In genomic region chr12:31949193-31949741, GRCm38 (mm10) we compare ENCODE assay signal across 8 mouse cellular contexts. TPM values are rescaled to one million over a fixed set of nuclear protein-coding genes. Genes with fewer than 3 reads are reported as not detected.
DNase-seq lines count a peak whose midpoint lies in the region; ATAC-seq lines count a peak whose summit lies in the region.

No protein-coding gene starts in this region.

- ATAC-seq in inflammation-experienced regulatory T-cells, adult 6 months = peak; percentile 4
- ATAC-seq in megakaryocyte-erythroid progenitor cell, adult 5-6 weeks (replicated peaks; ENCODE audit: low FRiP score, low TSS enrichment, poor library complexity, severe bottlenecking) = peak; percentile 49

- peak; percentile 93 to 97 for DNase-seq in adrenal gland, adult (ENCODE audit: inconsistent age in 2 of 2, low spot score in 1 of 2)
- peak; percentile 97 for DNase-seq in embryo, embryonic 10.5 days (ENCODE audit: low spot score)
- DNase-seq in gastrocnemius, postnatal 14 days = peak; percentile 96
- peak; percentile 87 to 97 for DNase-seq in left cerebral cortex, postnatal 10 days (ENCODE audit: extremely low spot score in 1 of 2, low spot score in 2 of 2)
- DNase-seq in right cerebral cortex, postnatal 25 days = peak; percentile 90
- peak; percentile 90 to 96 for DNase-seq in urinary bladder, postnatal 4 days (ENCODE audit: low spot score in 2 of 2)

- intact Hi-C loops in gastrocnemius, postnatal 14 days (cut with DNase I; ENCODE audit: low total_unique reads) = no loop called here
- intact Hi-C loops in left cerebral cortex, postnatal 10 days (cut with DNase I) = no loop called here

RNA-seq across cellular contexts. Expression of gene Hbp1, which starts 1.1 kb away (rescaled TPM):
- 10 to 100 TPM; 53.1 to 61.6 TPM for total RNA-seq in gastrocnemius, postnatal 14 days (2021)
- 100 to 1,000 TPM in 2 of 3 experiments, 10 to 100 TPM in 1; 90.3 to 147 (median 141) TPM for polyA plus RNA-seq in inflammation-experienced regulatory T-cells, adult 6 months (2017; shearing (Covaris generic))
- 10 to 100 TPM; 18.1 to 20.4 TPM for total RNA-seq in left cerebral cortex, postnatal 10 days (2021)
- total RNA-seq in megakaryocyte-erythroid progenitor cell, adult 5-6 weeks (2014; fragmentation: Nextera tagmentation) = 34.8 and 37.9 TPM in 2 replicates
- total RNA-seq in megakaryocyte-erythroid progenitor cell, adult 5-6 weeks (2017) = 39.8 and 50.5 TPM in 2 replicates

Comparison
In these comparisons a context has a peak if more than half of its experiments do, and no peak if none do; other contexts are left out.
1. Peak in every context shown above with its lines: DNase-seq and ATAC-seq.